Mouse (Mus musculus) limb, embryonic 11.5 days (tissue): Measurements from ENCODE around the gene Supt20. TPM values are rescaled to one million over a fixed set of nuclear protein-coding genes. Genes with fewer than 3 reads are reported as not detected.

ENCODE experiments used
- ATAC-seq: fragments of 200-750 bp; cut with Nextera tagmentation; 2 replicates; pipeline ENCODE4 v1.8.0; 2017; ENCODE audit warnings: low read depth; ENCODE audit not compliant: insufficient number of reproducible peaks, low FRiP score, low TSS enrichment
- DNase-seq: peaks from one replicate; pipeline ENCODE4 v3.0.0-alpha.2; 2015; ENCODE audit warnings: low spot score
- H3K27ac ChIP-seq: fragments of 300-500 bp; sonication (generic); replicated peaks from 2 replicates; pipeline ENCODE4 v1.5.1; 2014; ENCODE audit warnings: low read depth, mild to moderate bottlenecking, low read length
- H3K27me3 ChIP-seq: fragments of 300-500 bp; sonication (generic); 2 replicates; pipeline ENCODE4 v1.6.1; 2014; ENCODE audit warnings: mild to moderate bottlenecking, low read length, mixed read lengths; ENCODE audit not compliant: control insufficient read depth, insufficient read depth
- H3K36me3 ChIP-seq: fragments of 300-500 bp; sonication (generic); 2 replicates; pipeline ENCODE4 v1.6.1; 2014; ENCODE audit warnings: mild to moderate bottlenecking, low read length, moderate library complexity, mixed read lengths; ENCODE audit not compliant: control insufficient read depth, insufficient read depth
- H3K4me1 ChIP-seq: fragments of 300-500 bp; sonication (generic); 2 replicates; pipeline ENCODE4 v1.6.1; 2014; ENCODE audit warnings: low read length, mixed read lengths; ENCODE audit not compliant: control insufficient read depth, insufficient read depth
- H3K4me2 ChIP-seq: fragments of 300-500 bp; sonication (generic); 2 replicates; pipeline ENCODE4 v1.6.1; 2014; ENCODE audit warnings: low read depth, mild to moderate bottlenecking, moderate library complexity; ENCODE audit not compliant: severe bottlenecking
- H3K4me3 ChIP-seq: fragments of 300-500 bp; sonication (generic); 2 replicates; pipeline ENCODE4 v1.5.1; 2014; ENCODE audit warnings: low read depth, low read length
- H3K9ac ChIP-seq: fragments of 300-500 bp; sonication (generic); 2 replicates; pipeline ENCODE4 v1.6.1; 2014; ENCODE audit warnings: mild to moderate bottlenecking, low read length
- H3K9me3 ChIP-seq: fragments of 300-500 bp; sonication (generic); 2 replicates; pipeline ENCODE4 v1.6.1; 2016; ENCODE audit warnings: low read length; ENCODE audit not compliant: control insufficient read depth
- WGBS: fragments of 180-500 bp; shearing (Covaris S2); extraction: QIAGEN DNeasy Blood & Tissue Kit; methylation state at CpG from one replicate; pipeline ENCODE4 v1.1.7; 2014; 5-methylcytosine and 5-hydroxymethylcytosine counted together
- polyA plus RNA-seq: library from polyadenylated mRNA; unstranded; fragments of >200 nt; fragmentation: Nextera tagmentation; extraction: Ambion mirVana; gene quantifications from 2 replicates; pipeline ENCODE4 v1.2.1, GENCODE M21; 2014

Supt20 gene
- polyA plus RNA-seq, 1 experiment from 2014 or later = 127 TPM

DNA sequence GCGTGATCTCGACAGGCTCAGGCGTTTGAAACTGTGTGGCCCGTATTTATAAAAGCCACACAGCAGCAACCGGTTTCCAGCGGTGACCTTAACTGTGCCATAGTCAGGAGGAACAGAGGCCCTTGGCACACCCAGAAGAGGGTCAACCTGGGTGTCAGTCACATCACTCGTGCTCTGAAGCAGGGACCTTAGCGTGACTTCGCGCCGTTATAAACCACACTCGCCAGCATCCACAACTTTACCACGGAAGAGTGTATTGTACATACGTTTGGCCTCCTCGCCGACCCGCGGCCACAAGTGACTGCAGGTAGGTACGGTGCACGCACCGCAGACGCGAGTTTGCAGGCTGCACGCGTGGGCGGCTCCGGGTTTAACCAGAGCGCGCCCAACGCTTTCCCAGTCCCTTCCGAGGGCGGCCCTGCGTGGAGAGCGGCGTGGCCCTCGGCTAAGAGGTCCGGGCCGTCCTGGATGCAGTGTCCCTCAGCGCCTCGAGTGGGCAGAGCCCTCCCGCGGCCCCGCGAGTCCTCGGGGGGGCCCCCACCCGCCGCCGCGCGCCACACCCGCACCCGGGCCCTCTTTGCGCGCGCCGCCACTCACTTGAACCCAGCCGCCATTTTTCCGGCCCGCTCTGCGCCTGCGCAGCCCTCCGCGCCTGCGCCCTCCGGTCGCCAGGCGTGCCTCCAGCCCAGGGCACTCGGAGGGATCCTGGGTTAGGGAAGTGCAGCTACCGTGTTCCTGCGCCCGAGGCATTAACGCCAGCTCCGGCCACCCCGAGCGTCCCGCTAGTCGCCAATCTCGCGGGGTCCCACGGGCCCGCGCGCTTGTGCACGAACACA is 42.0 kb downstream of the Supt20 start:
- peak overlapping the region; percentile 89 for H3K4me3 ChIP-seq
- no peaks in the 10 kb centered on the region for H3K27me3 ChIP-seq
- no peaks in the 10 kb centered on the region for H3K9me3 ChIP-seq
- peak overlapping the region; percentile 79 for H3K4me2 ChIP-seq
- peak; percentile 92 for DNase-seq
- 0 out of 2 replicates have a peak, but pooled peaks cover 7% of the 10 kb centered on the region for H3K4me1 ChIP-seq
- H3K27ac ChIP-seq = peak overlapping the region; percentile 98
- peak overlapping the region; percentile 86 for H3K9ac ChIP-seq
- ATAC-seq = peak; percentile 91
- under 1% methylated on average over 84 of the region's 84 CpGs for WGBS
- H3K36me3 ChIP-seq = peaks cover 9% of the 10 kb centered on the region; the same call in 1 of the 2 replicates

DNA sequence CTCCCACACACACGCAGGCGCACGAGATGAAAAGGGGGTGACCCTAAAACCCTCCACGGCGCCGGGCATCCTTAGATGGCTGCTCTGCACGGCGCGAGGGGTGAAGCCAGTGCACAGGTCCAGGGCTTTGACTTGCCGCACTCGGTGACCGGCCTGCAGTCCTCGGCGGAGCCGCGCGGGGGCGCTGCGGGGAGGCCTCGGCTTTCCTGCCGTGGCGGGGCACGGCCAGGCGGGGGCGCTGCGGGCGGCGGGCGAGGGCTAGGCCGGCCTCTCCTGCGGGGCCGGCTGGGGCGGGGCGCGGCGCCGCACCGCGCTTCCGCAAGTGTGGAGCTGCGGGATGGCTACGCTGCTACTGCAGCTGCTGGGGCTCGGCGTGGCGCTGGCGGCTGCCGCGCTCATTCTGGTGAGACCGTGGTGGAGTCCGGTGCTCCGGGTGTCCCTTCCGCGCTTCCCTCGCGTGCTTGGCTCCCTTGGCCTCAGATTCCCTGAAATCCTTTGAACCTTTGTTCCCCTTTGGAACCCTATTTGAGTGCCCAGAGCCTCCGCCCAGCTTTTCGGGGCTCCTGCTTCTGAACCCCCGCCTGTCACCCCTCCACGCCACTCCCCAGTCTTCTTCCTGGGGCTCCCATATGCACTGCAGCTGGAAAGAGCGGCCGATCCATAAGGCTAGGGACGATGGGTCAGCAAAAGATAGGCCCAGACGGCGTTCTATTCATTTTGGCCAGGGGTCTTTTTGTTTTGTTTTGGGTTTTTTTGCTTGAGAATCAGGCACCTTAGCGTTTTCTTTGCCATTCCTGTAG is 42.8 kb downstream of the Supt20 start, which contains the start of the genes Exosc8 and Alg5:
Gene Exosc8, minus strand, starts transcription at position 147 of the 800 bp plus-strand sequence.
Gene Alg5, plus strand, starts transcription at position 293 of the 800 bp plus-strand sequence.
- DNase-seq = peak; percentile 96
- ATAC-seq = peak; percentile 89
- H3K9me3 ChIP-seq = no peaks in the 10 kb centered on the region
- peak within 1 kb of the TSS; percentile 89 for H3K4me3 ChIP-seq
- 0 out of 2 replicates have a peak, but pooled peaks cover 7% of the 10 kb centered on the region for H3K4me1 ChIP-seq
- H3K27me3 ChIP-seq = no peaks in the 10 kb centered on the region
- H3K27ac ChIP-seq = peak within 1 kb of the TSS; percentile 98
- peak within 1 kb of the TSS; percentile 79 for H3K4me2 ChIP-seq
- H3K36me3 ChIP-seq = peaks cover 3% of the 10 kb centered on the region; the same call in 1 of the 2 replicates
- WGBS = under 1% methylated on average over 52 of the region's 65 CpGs
- H3K9ac ChIP-seq = peak within 1 kb of the TSS; percentile 86

DNA sequence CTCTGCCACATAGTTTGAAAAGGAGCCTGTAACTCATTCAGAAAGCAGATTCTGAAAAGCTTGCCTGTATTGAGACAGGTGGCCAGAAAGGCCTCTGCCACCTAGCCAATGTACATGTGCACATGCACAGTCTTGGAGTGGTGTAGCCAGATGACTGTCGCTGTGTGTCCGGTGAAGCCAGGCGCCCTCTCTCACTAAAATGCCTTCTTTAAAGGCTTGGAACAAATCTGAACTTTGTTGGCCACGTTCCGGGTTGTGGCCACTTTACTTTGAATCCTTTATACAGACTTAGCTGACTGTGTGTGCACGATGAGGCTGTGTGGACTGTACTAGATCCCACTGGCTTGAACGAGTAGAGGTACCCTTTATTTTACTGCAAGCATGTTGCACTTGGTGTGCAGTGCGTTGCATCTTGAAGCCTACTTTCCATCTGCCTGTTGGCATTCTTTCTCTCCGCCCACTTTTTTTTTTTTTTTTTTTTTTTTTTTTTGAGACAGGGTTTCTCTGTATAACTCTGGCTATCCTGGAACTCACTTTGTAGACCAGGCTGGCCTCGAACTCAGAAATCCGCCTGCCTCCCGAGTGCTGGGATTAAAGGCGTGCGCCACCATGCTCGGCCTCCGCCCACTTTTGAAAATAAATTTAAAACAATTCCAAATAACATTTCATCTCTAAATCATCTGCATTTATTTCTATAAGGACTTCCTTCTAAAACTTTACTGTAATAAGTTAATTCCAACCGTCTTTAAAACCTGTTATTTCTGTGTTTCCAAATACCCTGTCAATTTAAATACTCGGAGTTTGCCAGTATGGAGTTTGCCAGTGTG is 43.7 kb downstream of the Supt20 start:
- 60% methylated on average over 18 of the region's 18 CpGs for WGBS
- peaks cover 6% of the 10 kb centered on the region; the same call in 1 of the 2 replicates for H3K36me3 ChIP-seq

DNA sequence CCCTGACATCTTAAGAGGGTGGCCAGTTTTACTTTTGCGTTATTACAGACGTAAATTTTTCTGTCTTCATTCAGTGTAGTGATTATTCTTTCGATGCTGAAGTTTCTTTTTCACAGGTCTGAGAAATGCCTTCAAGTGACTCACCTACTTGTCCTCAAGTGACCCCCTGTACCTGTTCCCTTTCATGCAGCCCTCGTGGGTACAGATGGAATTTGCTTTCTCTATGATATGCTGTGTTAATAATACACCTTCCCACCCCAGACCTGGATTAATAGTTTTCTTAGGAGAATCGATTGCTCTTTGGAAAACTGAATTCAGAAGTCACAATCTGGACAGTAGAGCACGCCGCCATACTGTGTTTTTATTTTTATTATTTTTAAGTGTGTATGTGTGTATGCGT is 44.7 kb downstream of the Supt20 start:
- no peaks in the 10 kb centered on the region for H3K9me3 ChIP-seq
- H3K36me3 ChIP-seq = peaks cover 9% of the 10 kb centered on the region; the same call in 1 of the 2 replicates
- H3K4me3 ChIP-seq = no peak overlapping the region
- H3K27me3 ChIP-seq = no peaks in the 10 kb centered on the region
- H3K27ac ChIP-seq = no peak overlapping the region
- ATAC-seq (no peak), DNase-seq (no peak)
- no peak overlapping the region for H3K9ac ChIP-seq
- 95% methylated on average over 8 of the region's 8 CpGs for WGBS
- 0 out of 2 replicates have a peak, but pooled peaks cover 3% of the 10 kb centered on the region for H3K4me1 ChIP-seq
- no peak overlapping the region for H3K4me2 ChIP-seq

More for the DNA sequence above, 43.7 kb downstream of the Supt20 start:
- H3K27me3 ChIP-seq = no peaks in the 10 kb centered on the region
- DNase-seq (peak; percentile 51), ATAC-seq (no peak)
- 0 out of 2 replicates have a peak, but pooled peaks cover 7% of the 10 kb centered on the region for H3K4me1 ChIP-seq
- peak overlapping the region; percentile 78 for H3K4me2 ChIP-seq
- peak overlapping the region; percentile 86 for H3K9ac ChIP-seq
- no peaks in the 10 kb centered on the region for H3K9me3 ChIP-seq
- peak overlapping the region; percentile 89 for H3K4me3 ChIP-seq
- no peak overlapping the region for H3K27ac ChIP-seq

DNA sequence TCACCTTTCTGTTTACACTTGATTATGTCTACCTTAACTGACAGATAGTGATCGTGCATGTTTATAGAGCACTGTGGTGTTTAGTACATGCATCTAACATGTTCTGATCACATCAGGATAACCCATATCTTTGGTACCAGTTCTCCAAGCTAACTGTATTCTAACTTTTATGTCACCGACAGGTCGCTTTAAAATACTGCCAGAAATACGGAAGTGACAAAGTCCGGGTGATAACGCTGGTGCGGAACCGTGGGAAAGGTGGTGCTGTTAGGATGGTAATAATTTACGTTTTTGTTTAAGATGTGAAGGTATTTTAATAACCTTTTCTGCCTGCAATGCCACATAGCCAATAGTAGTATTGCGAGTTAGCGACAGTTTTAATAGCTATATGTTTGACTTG is 49.4 kb downstream of the Supt20 start:
- ATAC-seq = no peak

GRCm38 (mm10) chr3:54745799-54746198 is 53.2 kb downstream of the Supt20 start:
- ATAC-seq (no peak), DNase-seq (peak; percentile 39)
- Histone ChIP-seq H3K4me2 (no peak overlapping the region), H3K4me1 (no peaks in the 10 kb centered on the region), H3K27ac (no peak overlapping the region), H3K9ac (no peak overlapping the region), H3K27me3 (no peaks in the 10 kb centered on the region), H3K36me3 (peaks cover 26% of the 10 kb centered on the region; the same call in 1 of the 2 replicates), H3K4me3 (no peak overlapping the region), H3K9me3 (no peaks in the 10 kb centered on the region)
- WGBS = 47% methylated on average over 5 of the region's 5 CpGs

More for the DNA sequence above, 49.4 kb downstream of the Supt20 start:
- peaks cover 11% of the 10 kb centered on the region; the same call in 1 of the 2 replicates for H3K36me3 ChIP-seq
- H3K9me3 ChIP-seq = no peaks in the 10 kb centered on the region
- WGBS = 97% methylated on average over 11 of the region's 11 CpGs
- no peak overlapping the region for H3K9ac ChIP-seq
- no peak for DNase-seq
- no peak overlapping the region for H3K27ac ChIP-seq
- H3K4me2 ChIP-seq = no peak overlapping the region
- no peak overlapping the region for H3K4me3 ChIP-seq
- H3K27me3 ChIP-seq = no peaks in the 10 kb centered on the region
- H3K4me1 ChIP-seq = no peaks in the 10 kb centered on the region

DNA sequence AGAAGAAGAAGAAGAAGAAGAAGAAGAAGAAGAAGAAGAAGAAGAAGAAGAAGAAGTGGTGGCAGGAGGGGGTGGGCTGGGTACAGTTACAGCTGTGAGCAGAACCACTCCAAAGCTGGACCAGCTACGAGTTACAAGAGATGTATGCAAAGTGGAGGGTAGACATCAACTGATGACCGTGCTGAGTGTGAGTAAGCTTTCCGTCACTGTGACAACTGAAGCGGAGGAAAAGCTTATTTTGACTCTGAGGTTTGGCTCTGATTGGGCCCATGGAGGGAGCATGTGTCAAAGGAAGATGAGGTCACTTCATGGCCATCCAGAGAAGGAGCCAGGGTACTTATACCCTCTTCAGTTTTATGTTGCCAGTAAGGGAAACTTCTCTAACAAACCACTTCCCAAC is 60.8 kb downstream of the Supt20 start:
- DNase-seq = no peak
- no peak overlapping the region for H3K4me3 ChIP-seq
- ATAC-seq = no peak
- H3K9ac ChIP-seq = no peak overlapping the region
- H3K27me3 ChIP-seq = no peaks in the 10 kb centered on the region
- H3K27ac ChIP-seq = no peak overlapping the region
- no peak overlapping the region for H3K4me2 ChIP-seq
- H3K4me1 ChIP-seq = 0 out of 2 replicates have a peak, but pooled peaks cover 4% of the 10 kb centered on the region
- peaks cover 8% of the 10 kb centered on the region; the same call in 1 of the 2 replicates for H3K36me3 ChIP-seq
- no peaks in the 10 kb centered on the region for H3K9me3 ChIP-seq
- WGBS = 83% methylated on average over 4 of the region's 4 CpGs
